In genomic region chrY:1163054-1163453, GRCm38 (mm10) we compare ENCODE assay signal across 27 mouse cellular contexts.
A peak's percentile ranks its signal among the peaks of the same experiment; 100 is the strongest.
DNase-seq lines count a peak whose midpoint lies in the region; ATAC-seq and TF ChIP-seq lines count a peak whose summit lies in the region.
"Had no signal": no experiment of that assay in that cellular context is flagged by ENCODE, and none has a peak within 500 bp of the region (broad histone marks: within the 10 kb centered on the region; RNA-seq: fewer than 3 reads in every experiment).

No protein-coding gene starts in this region.

- no peak for ATAC-seq in liver, embryonic 11.5 days (replicated peaks; ENCODE audit: low FRiP score)
- 0 out of 2 replicates have a peak, but pooled peaks have one; percentile 15 for ATAC-seq in common myeloid progenitor, adult 5-6 weeks (replicated peaks; ENCODE audit: low read depth, poor library complexity, severe bottlenecking)
- ATAC-seq in megakaryocyte, adult 5-6 weeks (ENCODE audit: poor library complexity, severe bottlenecking) = peak; percentile 66
- ATAC-seq: activated CD4-positive, CD25-positive, alpha-beta regulatory T cell, adult 4 months; forebrain, embryonic 13.5 days; forebrain, embryonic 16.5 days; hindbrain, postnatal 0 days had no signal

- no peaks in the 10 kb centered on the region for H3K9me3 ChIP-seq in liver, embryonic 11.5 days (ENCODE audit: control insufficient read depth, low read length)
- H3K9me3 ChIP-seq: forebrain, embryonic 10.5 days; forebrain, embryonic 13.5 days; G1E; heart, embryonic 12.5 days; heart, embryonic 15.5 days had no signal

- no peak overlapping the region for H3K27ac ChIP-seq in liver, adult 2 months (replicated peaks; ENCODE audit: insufficient read depth, low read depth, low read length)
- no peak overlapping the region for H3K27ac ChIP-seq in liver, embryonic 11.5 days (ENCODE audit: low read depth, low read length)
- H3K27ac ChIP-seq: forebrain, embryonic 10.5 days; forebrain, embryonic 13.5 days; gastrocnemius, adult 2 months; heart, embryonic 15.5 days; hindbrain, embryonic 14.5 days; hindbrain, postnatal 0 days had no signal

- peak; percentile 23 for DNase-seq in liver, adult 2 months (ENCODE audit: extremely low read depth, low read depth, low spot score)
- DNase-seq in liver, embryonic 11.5 days (ENCODE audit: low spot score) = no peak
- no peak for DNase-seq in kidney, adult 11 months
- DNase-seq in cerebellum, adult 9-11 months = no peak
- no peak for DNase-seq in kidney, adult 9 months
- DNase-seq: adrenal gland, adult 8-10 months; adrenal gland, postnatal 25 days; cerebellum, adult 2 months; cerebellum, postnatal 10 days; cerebellum, postnatal 36 days; gastrocnemius, adult 2 months; gastrocnemius, postnatal 14 days; heart, adult 18-20 months; heart, postnatal 10 days; heart, postnatal 4 days had no signal

- no peak overlapping the region for H3K4me2 ChIP-seq in liver, embryonic 11.5 days
- H3K4me2 ChIP-seq: forebrain, embryonic 13.5 days; heart, embryonic 12.5 days; heart, embryonic 15.5 days; hindbrain, embryonic 14.5 days had no signal

- peaks cover 5% of the 10 kb centered on the region; the same call in 1 of the 2 replicates for H3K36me3 ChIP-seq in liver, adult 2 months (ENCODE audit: control insufficient read depth, insufficient read depth, low read length)
- no peaks in the 10 kb centered on the region for H3K36me3 ChIP-seq in liver, embryonic 11.5 days (ENCODE audit: control insufficient read depth, insufficient read depth, low read length)
- H3K36me3 ChIP-seq: forebrain, embryonic 10.5 days; G1E; heart, embryonic 12.5 days; heart, embryonic 15.5 days had no signal

- no peaks in the 10 kb centered on the region for H3K79me2 ChIP-seq in liver, adult 2 months (ENCODE audit: control insufficient read depth, insufficient read depth, low read length)

- TF ChIP-seq POLR2A in liver, adult 2 months (IDR thresholded peaks at IDR 0.05; ENCODE audit: extremely low read depth, insufficient read depth, low read length) = no peak

- no peaks in the 10 kb centered on the region for H3K27me3 ChIP-seq in liver, adult 2 months (ENCODE audit: control insufficient read depth, insufficient read depth, low read length)
- no peaks in the 10 kb centered on the region for H3K27me3 ChIP-seq in liver, embryonic 11.5 days (replicated peaks; ENCODE audit: control insufficient read depth, insufficient read depth, low read length)
- H3K27me3 ChIP-seq: CH12.LX; forebrain, embryonic 13.5 days; heart, embryonic 12.5 days; heart, embryonic 15.5 days had no signal

- no peak overlapping the region for H3K4me3 ChIP-seq in liver, adult 2 months (ENCODE audit: insufficient read depth, low read depth, low read length)
- H3K4me3 ChIP-seq in liver, embryonic 11.5 days (ENCODE audit: low read depth, low read length) = no peak overlapping the region
- H3K4me3 ChIP-seq: forebrain, embryonic 10.5 days; forebrain, embryonic 13.5 days; gastrocnemius, adult 2 months; heart, embryonic 12.5 days; heart, embryonic 15.5 days had no signal

- no peaks in the 10 kb centered on the region; the same call in 1 of the 2 replicates for H3K4me1 ChIP-seq in liver, adult 2 months (ENCODE audit: control insufficient read depth, insufficient read depth, low read length)
- no peaks in the 10 kb centered on the region for H3K4me1 ChIP-seq in liver, embryonic 11.5 days (replicated peaks; ENCODE audit: control insufficient read depth, insufficient read depth, low read length)
- H3K4me1 ChIP-seq: forebrain, embryonic 10.5 days; forebrain, embryonic 13.5 days; heart, embryonic 12.5 days; heart, embryonic 15.5 days had no signal

- TF ChIP-seq CTCF in liver, adult 2 months (IDR thresholded peaks at IDR 0.05; ENCODE audit: low read depth, low read length) = no peak

- H3K9ac ChIP-seq in liver, adult 2 months (ENCODE audit: low read depth, low read length) = no peak overlapping the region
- no peak overlapping the region for H3K9ac ChIP-seq in liver, embryonic 11.5 days (ENCODE audit: low read depth, low read length)
- H3K9ac ChIP-seq: forebrain, embryonic 13.5 days; heart, embryonic 12.5 days; heart, embryonic 15.5 days; hindbrain, embryonic 14.5 days had no signal
